Mouse (Mus musculus): ENCODE data around the gene Smug1. TPM values are rescaled to one million over a fixed set of nuclear protein-coding genes. Genes with fewer than 3 reads are reported as not detected.

Smug1 gene
- polyA plus RNA-seq, 2 experiments: 18.2 to 18.6 TPM

DNA sequence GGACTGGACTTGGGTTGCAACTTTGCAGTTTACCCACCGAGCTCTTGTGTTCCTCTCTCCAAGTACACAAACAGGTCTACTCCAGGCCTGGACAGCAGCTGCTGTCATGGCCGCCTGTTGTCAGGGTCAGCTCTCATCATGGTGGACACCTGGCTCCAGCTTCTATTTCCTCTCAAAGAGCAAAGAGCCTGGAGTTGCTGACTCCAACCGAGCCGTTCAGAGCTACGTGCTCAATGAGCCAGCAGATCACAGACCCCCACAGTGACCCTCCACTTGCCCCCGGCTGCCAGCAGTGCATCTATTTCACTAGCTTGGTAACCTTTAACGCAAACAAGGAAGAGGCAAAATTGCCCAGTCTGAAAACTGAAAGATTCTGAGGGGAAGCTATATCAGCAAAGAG, 23.2 kb upstream of the Smug1 start:
- peaks cover 42% of the 10 kb centered on the region for H3K36me3 ChIP-seq (ENCODE audit: control insufficient read depth, insufficient read depth, low read length)

DNA sequence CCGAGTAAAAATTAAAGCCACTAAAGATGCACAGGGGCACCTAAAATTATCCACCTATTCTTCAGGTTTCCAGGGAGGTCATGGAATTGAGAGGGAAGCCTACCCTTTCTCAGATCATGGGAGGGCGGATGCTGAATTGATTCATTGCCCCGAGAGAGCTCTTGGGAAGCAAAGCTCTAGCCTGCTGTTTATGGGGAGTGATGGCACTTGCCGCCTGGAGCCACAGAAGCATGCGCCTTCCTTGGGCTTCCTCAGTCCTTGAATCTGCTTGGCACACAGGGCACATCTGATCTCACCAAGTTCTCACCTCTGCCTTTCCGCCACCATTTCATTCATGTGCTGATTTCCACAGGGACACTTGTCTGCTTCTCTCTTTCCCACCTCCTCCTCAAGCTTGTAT, 20.9 kb upstream of the Smug1 start:
- Histone ChIP-seq H3K4me1 (ENCODE audit: control insufficient read depth, insufficient read depth, low read length) (peaks cover 2% of the 10 kb centered on the region; the same call in 1 of the 2 replicates), H3K9me3 (ENCODE audit: control insufficient read depth, low read length) (no peaks in the 10 kb centered on the region), H3K27me3 (ENCODE audit: control insufficient read depth, insufficient read depth, low read length) (no peaks in the 10 kb centered on the region), H3K4me3 (replicated peaks; ENCODE audit: low read length) (no peak overlapping the region), H3K36me3 (ENCODE audit: control insufficient read depth, insufficient read depth, low read length) (peaks cover 25% of the 10 kb centered on the region), H3K9ac (ENCODE audit: low read depth, low read length, severe bottlenecking) (no peak overlapping the region), H3K27ac (replicated peaks; ENCODE audit: low read depth, low read length) (no peak overlapping the region), H3K4me2 (replicated peaks; ENCODE audit: low read depth, low read length, severe bottlenecking) (no peak overlapping the region)
- TF ChIP-seq POLR2A (IDR thresholded peaks at IDR 0.05; ENCODE audit: borderline replicate concordance, extremely low read depth, insufficient read depth, insufficient read length): no peak
- ATAC-seq (ENCODE audit: low FRiP score, low read depth): no peak
- no peak for DNase-seq (ENCODE audit: low spot score)
- WGBS: 60% methylated on average over 6 of the region's 6 CpGs

More for the DNA sequence above, 23.2 kb upstream of the Smug1 start:
- Histone ChIP-seq H3K27me3 (ENCODE audit: control insufficient read depth, insufficient read depth, low read length) (no peaks in the 10 kb centered on the region), H3K4me2 (replicated peaks; ENCODE audit: low read depth, low read length, severe bottlenecking) (no peak overlapping the region), H3K4me1 (ENCODE audit: control insufficient read depth, insufficient read depth, low read length) (no peaks in the 10 kb centered on the region), H3K4me3 (replicated peaks; ENCODE audit: low read length) (no peak overlapping the region), H3K27ac (replicated peaks; ENCODE audit: low read depth, low read length) (no peak overlapping the region), H3K9me3 (ENCODE audit: control insufficient read depth, low read length) (no peaks in the 10 kb centered on the region), H3K9ac (ENCODE audit: low read depth, low read length, severe bottlenecking) (no peak overlapping the region)
- ATAC-seq (ENCODE audit: low FRiP score, low read depth) (no peak), DNase-seq (ENCODE audit: low spot score) (no peak)
- WGBS: 49% methylated on average over 7 of the region's 7 CpGs
- no peak for TF ChIP-seq POLR2A (IDR thresholded peaks at IDR 0.05; ENCODE audit: borderline replicate concordance, extremely low read depth, insufficient read depth, insufficient read length)

DNA sequence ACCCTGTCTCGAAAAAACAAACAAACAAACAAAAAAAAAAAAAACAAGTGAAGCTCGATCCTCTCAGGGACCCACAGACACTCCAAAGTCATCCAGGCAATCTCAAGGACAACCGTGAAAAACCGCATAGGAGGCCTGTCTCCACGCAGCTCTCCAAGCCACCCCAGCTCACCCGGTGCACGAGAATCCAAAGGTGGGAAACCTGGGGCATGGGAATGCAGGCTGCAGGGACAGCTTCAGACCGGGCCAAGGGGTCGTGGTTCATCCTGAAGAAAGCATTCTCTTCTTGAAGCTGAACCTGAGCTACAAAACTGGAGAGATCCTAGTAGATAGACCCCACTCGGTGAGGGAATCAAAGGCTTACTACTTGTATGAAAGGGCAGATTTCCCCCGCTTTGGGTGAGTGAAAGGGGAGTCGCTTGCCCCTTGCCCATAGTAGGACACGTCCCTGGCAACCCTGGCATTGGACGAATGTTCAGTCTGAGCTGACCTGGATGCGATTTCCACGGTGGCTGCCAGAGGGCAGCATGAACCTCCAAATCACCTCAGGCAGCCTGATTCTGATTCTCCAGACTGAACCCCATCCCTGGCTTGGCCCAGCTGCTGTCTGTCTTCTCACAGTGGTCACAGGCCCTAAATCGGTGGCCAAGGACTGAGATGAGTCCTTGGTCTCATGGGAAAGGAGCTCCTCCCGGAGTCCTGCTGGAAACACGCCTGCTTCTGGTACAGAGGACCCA, 18.7 kb upstream of the Smug1 start:
- ATAC-seq (ENCODE audit: low FRiP score, low read depth): no peak
- Histone ChIP-seq H3K27me3 (ENCODE audit: control insufficient read depth, insufficient read depth, low read length) (no peaks in the 10 kb centered on the region), H3K4me2 (replicated peaks; ENCODE audit: low read depth, low read length, severe bottlenecking) (no peak overlapping the region), H3K36me3 (ENCODE audit: control insufficient read depth, insufficient read depth, low read length) (peaks cover 6% of the 10 kb centered on the region), H3K27ac (replicated peaks; ENCODE audit: low read depth, low read length) (no peak overlapping the region), H3K4me3 (replicated peaks; ENCODE audit: low read length) (no peak overlapping the region), H3K4me1 (ENCODE audit: control insufficient read depth, insufficient read depth, low read length) (peaks cover 5% of the 10 kb centered on the region), H3K9me3 (ENCODE audit: control insufficient read depth, low read length) (no peaks in the 10 kb centered on the region), H3K9ac (ENCODE audit: low read depth, low read length, severe bottlenecking) (no peak overlapping the region)
- DNase-seq (ENCODE audit: low spot score): peak; percentile 51
- WGBS: 54% methylated on average over 19 of the region's 19 CpGs
- no peak for TF ChIP-seq POLR2A (IDR thresholded peaks at IDR 0.05; ENCODE audit: borderline replicate concordance, extremely low read depth, insufficient read depth, insufficient read length)

DNA sequence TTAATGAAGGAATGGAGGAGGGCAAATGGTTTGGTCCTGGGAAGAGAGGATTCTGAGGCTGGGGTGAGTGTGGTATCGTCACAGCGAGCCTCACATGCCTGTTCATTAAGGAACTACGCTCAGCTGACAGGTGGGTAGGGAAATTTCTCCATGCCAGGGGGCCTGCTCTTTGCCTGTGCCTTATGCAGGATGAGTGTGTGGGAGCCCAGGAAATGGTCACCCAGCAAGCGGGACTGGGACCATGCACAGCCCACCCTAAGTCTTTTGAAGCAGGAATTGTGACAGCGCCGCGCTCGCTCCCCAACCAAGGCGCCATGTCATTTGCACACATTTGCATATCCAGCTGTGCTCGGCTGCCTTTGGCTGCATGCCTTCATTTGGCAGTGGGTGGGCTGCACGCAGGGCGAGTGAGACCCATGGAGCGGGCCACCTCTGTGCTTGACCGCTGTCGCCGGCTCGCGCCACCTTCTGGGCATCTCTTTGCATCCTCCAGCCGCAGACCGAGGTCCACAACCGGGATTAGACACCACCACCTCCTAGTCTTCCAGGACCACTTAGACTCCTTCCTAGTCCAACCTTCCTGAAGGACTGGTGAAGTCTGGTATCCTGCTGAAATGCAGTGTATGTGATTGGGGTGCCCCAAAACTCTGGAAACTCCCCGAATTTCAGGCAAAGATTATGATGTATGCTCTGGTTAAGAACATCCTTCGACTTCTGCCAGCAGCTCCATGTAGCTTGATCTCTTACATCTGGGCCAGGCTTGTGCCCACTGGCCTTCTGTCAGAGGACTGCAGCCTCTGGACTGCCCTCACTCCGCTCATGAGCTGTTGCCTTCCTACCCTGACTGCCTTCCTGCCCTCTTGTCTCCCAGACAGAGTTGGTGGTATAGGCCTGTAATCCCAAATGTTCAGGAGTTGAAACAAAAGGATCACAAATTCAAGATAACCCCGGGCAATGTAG, 17.0 kb upstream of the Smug1 start:
- H3K27ac ChIP-seq (replicated peaks; ENCODE audit: low read depth, low read length): no peak overlapping the region
- H3K4me2 ChIP-seq (replicated peaks; ENCODE audit: low read depth, low read length, severe bottlenecking): peak overlapping the region; percentile 64
- DNase-seq (ENCODE audit: low spot score) (no peak), ATAC-seq (ENCODE audit: low FRiP score, low read depth) (no peak)
- TF ChIP-seq POLR2A (IDR thresholded peaks at IDR 0.05; ENCODE audit: borderline replicate concordance, extremely low read depth, insufficient read depth, insufficient read length): no peak
- 0 out of 2 replicates have a peak, but pooled peaks cover 4% of the 10 kb centered on the region for H3K27me3 ChIP-seq (ENCODE audit: control insufficient read depth, insufficient read depth, low read length)
- H3K4me3 ChIP-seq (replicated peaks; ENCODE audit: low read length): peak overlapping the region; percentile 13
- no peaks in the 10 kb centered on the region for H3K36me3 ChIP-seq (ENCODE audit: control insufficient read depth, insufficient read depth, low read length)
- H3K4me1 ChIP-seq (ENCODE audit: control insufficient read depth, insufficient read depth, low read length): peaks cover 5% of the 10 kb centered on the region
- 13% methylated on average over 24 of the region's 25 CpGs for WGBS
- no peaks in the 10 kb centered on the region for H3K9me3 ChIP-seq (ENCODE audit: control insufficient read depth, low read length)
- peak overlapping the region; percentile 8; the same call in 1 of the 2 replicates for H3K9ac ChIP-seq (ENCODE audit: low read depth, low read length, severe bottlenecking)

DNA sequence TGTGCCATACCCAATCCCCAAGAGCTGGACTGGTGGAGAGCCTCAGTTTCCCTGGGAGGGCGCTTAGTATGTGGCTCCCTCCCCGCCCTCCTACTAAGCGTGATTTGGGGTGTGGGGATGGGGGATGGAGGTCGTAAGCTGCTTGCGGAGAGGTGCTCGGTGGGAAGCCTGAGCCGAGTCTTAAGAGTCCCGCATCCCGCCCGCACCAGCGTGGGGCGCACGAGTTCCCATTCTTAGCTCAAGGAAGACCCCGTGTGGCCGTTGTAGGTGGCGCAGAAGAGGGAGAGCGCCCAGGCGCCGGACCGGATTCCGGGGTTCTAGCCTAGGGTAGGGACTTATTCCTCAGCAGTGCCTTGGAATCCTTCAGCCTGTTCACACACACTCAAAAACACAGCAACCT, 16.2 kb upstream of the Smug1 start:
- Histone ChIP-seq H3K27ac (replicated peaks; ENCODE audit: low read depth, low read length) (no peak overlapping the region), H3K9me3 (ENCODE audit: control insufficient read depth, low read length) (no peaks in the 10 kb centered on the region), H3K9ac (ENCODE audit: low read depth, low read length, severe bottlenecking) (no peak overlapping the region; the same call in 1 of the 2 replicates), H3K4me3 (replicated peaks; ENCODE audit: low read length) (peak overlapping the region; percentile 30), H3K27me3 (ENCODE audit: control insufficient read depth, insufficient read depth, low read length) (peaks cover 11% of the 10 kb centered on the region; the same call in 1 of the 2 replicates), H3K4me2 (replicated peaks; ENCODE audit: low read depth, low read length, severe bottlenecking) (peak overlapping the region; percentile 64), H3K36me3 (ENCODE audit: control insufficient read depth, insufficient read depth, low read length) (no peaks in the 10 kb centered on the region), H3K4me1 (ENCODE audit: control insufficient read depth, insufficient read depth, low read length) (peaks cover 5% of the 10 kb centered on the region)
- ATAC-seq (ENCODE audit: low FRiP score, low read depth): peak; percentile 56; the same call in 1 of the 2 replicates
- peak; percentile 74 for DNase-seq (ENCODE audit: low spot score)
- no peak for TF ChIP-seq POLR2A (IDR thresholded peaks at IDR 0.05; ENCODE audit: borderline replicate concordance, extremely low read depth, insufficient read depth, insufficient read length)
- under 1% methylated on average over 21 of the region's 21 CpGs for WGBS

All from limb, embryonic 14.5 days (tissue).